Mouse (Mus musculus): Measurements from ENCODE around the gene Comtd1.

Comtd1 gene

DNA sequence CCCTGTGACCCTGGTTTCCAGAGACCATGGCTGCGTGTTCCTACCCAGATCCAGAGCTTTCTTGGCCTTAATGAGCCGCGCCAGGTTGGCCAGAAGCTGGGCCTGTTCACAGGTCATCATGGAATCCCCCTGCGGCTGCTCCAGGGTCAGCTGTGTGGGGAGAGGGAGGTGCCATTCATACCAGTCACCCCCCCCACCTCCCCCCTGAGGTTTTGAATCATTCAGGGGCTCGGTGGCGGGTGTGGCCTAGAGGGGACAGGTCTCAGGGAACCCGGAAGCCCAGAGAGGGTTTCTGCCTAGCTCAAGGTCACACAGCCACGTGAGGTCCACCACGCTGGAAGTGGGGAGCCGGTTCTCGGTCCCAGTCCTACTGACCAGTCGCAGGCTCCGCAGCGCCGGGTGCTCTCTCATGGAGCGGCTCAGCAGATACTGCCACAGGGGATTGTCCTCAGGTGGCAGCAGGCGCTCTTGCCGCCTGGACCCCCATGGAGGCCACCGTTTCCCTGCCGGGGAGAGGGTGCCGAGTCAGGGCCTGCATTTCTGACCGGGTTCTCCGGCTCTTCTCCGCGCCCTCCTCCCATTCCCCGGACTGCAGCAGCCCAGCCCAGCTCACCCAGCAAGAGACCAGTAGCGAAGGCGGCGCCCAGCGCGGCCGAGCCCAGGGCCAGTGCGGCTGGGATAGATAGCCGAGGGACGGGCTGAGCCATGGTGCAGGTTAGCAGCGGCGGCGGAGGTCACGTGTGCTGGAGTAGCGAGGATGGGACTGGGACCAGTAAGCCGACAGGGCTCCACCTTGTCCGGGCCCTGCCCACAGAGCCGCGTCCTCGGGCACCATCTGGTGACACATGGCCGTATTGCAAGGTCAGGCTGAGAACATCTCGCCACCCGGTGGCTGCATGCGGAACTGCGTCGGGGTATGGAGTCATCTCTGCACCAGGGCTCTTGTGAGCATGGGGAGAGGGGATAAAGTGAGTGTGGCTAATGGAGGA lies at the start of gene Comtd1:
Gene Comtd1, minus strand, starts transcription at position 812 of the 989 bp plus-strand sequence.
- peak; percentile 91 for DNase-seq (ENCODE audit: low spot score)

DNA sequence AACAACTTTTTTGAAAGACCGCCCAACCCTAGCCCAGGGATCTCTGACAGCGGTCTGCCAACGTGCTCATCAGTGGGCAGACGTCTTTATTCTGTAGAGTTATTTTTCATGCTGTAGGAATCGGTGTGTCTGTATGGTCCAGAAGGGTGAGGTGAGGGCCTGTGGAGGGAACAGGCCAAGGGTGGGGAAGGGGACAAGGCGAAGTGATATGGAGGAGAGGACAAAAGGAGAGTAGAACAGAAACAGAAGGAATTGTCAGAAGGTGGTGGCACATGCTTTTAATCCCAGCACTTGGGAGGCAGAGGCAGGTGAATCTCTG lies 43.5 kb upstream of the Comtd1 start:
- DNase-seq (ENCODE audit: low spot score): no peak

DNA sequence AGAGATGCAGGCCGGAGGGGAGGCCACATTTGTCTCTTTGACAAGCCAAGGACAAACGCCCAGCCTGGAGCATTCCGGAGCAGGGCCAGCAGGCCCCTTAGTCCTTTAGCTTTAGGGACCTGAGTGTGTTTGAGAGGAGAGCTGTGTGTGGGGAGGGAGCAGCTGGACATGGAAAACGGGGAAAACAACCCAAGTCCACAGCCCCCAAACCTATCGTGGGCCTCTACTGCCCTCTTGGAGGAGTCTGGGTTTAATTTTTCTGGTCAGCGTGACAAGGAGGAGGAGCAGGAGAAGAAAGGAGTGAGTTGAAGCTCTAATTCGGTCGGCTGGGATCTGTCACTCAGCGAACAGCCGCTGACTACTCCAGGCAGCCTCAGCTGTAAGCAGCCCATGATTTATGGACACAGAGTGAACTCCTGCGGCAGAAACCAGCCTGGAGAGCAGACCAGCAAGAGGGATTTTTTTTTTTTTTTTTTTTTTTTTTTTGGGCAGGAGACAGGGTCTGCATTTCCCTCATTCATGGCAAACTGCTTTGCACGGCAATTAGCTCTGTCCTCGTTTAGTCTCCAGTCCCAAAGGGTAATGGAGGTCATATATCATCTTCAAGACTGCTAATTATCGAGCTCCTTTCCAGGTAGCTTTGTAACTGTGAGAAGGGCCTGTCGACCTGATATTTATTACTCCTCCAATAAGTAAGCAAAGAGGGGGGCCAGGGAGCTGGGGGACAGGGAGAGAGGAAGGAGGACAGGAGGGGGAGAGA lies 43.0 kb upstream of the Comtd1 start:
- no peak for DNase-seq (ENCODE audit: low spot score)

DNA sequence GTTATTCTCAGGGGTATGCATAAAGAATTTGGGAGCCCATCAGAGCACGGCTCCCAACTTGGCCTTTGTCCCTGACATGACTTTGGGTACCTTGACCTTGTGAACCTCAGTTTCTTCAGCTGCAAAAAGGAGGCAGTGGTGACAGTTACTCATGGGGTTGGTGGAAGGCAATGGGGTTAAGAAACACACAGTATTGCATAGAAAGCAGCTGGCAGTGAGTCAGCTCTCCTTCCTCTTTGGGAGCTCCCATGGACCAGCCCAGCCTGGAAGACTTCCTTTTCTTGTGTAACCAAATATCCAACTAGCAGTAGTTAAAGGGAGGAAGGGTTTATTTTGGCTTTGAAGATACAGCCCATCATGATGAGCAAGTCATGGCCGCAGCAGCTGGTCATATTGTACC lies 41.7 kb upstream of the Comtd1 start:
- DNase-seq (ENCODE audit: low spot score): no peak

DNA sequence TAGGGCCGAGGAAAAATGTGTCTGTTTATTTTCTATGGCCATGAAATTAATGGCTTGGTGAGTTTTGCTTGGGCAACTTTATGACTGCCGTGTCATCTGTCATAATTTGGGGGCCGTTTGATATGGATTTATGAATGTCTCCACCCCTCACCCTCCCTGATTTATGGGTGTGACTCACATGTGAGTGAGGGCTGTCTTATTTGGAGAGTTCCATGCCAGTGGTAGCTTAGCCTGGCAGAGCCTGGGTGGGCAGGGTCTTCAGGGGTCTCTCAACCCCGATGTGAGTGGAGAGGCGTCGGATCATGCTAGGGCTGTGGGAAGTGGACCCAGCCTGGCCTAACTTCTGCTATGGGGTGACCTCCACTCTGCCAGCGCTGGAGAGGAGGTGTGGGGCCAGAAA lies 18.0 kb upstream of the Comtd1 start:
- DNase-seq (ENCODE audit: low spot score): no peak

DNA sequence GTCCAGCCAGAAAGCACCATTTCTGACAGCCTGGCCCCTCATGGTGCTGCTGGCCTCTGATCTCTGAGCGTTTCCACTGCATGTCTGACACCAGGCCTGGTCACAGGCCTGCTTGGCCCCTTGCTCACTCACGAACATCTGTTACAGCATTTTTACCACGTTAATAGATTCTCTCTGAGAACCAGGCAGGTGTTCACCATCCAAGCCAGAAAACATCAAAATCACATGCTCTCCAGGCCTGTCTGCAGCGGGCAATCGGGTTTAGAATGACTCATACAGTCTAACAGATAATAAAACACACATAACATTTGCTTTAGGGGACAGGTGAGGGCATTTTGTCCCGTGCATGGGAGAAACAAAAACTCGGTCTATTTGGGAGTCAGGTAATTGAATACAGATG lies 17.5 kb upstream of the Comtd1 start:
- no peak for DNase-seq (ENCODE audit: low spot score)

DNA sequence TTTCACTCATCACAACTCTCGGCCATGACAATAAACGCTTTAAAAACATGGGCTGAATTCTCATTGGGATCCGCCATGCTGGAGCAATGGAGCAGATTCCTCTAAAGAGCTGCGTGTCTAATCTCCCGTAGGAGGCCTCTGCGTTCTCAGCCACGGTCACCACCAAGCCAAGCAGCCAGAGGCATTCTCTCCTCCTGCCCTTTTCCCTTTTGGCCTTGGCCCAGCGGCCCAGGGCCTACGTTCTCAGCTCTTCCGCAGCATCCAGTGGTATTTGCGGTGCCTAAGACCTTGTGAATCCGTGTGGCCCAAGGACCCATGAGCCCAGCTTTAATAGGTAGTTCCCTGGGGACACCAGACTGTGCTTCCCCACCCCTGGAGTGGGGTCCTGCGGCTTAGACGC lies 8.1 kb upstream of the Comtd1 start:
- DNase-seq (ENCODE audit: low spot score): no peak

DNA sequence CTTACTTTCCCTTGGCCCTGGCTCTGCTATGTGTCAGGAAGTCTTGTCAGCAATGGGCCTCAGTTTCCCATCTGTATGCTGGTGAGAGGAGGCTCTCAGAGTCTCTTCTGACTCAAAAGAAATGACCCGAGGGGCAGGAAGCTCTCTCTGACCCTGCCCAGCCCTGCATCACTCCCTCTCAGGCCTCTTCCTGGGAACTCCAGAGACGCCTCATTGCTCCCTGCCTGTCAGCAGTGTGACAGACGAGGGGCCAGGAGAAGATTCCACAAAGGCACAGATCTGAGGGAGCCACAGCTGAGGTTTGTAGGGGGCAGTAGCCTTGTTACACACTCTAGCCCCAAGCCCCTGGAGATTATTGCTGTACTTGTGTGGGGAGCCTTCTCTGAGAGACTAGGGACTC lies 7.2 kb upstream of the Comtd1 start:
- DNase-seq (ENCODE audit: low spot score): no peak

DNA sequence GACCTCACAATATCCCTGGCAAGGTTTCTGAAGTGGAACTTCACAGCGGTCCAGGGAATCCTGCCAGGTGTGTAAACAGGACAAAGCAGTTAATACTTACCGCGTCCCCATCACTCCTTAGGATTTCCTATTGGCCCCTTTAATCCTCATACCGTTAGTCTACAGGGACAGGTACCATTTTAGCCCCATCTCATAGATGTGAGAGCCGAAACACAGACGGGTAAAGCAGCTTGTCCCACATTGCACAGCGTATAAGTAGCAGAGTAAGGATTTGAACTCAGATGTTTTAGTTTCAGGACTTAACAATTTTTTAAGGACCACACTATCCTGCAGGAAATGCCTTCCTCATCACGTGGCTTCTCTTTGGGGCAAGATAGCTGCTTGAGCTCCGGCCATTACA lies 5.5 kb upstream of the Comtd1 start:
- DNase-seq (ENCODE audit: low spot score): no peak

DNA sequence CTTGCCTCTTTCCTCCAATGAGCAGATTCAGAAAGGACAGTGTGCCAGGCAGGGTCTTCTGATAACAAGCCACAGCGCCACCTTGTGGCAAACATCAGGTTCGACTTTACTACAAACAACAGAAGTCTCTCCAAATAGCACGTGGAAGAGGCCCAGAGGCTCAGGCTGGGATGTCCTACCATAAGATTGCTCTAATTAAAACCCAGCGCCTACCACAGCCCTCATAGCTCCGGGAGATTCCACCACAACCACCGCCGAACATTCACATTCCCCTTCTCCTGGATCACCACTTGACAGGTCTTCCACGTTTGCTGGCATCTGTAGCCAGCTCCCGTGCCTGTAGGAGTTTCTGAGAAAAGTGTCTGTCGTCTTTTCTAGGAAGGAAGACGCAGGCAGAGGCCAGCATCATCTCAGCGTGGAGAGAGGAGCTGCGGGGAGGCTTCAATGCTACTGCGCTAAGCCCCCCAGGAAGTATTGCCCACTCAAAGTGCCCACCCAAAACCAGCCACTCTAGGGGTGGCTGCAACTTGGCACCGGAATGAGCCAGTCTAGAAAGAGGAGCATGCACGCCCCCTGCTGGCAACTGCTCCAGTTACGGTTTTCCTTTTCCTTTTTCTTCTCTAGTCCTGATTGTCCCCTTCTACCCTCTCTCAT lies 4.8 kb upstream of the Comtd1 start:
- peak; percentile 54 for DNase-seq (ENCODE audit: low spot score)

DNA sequence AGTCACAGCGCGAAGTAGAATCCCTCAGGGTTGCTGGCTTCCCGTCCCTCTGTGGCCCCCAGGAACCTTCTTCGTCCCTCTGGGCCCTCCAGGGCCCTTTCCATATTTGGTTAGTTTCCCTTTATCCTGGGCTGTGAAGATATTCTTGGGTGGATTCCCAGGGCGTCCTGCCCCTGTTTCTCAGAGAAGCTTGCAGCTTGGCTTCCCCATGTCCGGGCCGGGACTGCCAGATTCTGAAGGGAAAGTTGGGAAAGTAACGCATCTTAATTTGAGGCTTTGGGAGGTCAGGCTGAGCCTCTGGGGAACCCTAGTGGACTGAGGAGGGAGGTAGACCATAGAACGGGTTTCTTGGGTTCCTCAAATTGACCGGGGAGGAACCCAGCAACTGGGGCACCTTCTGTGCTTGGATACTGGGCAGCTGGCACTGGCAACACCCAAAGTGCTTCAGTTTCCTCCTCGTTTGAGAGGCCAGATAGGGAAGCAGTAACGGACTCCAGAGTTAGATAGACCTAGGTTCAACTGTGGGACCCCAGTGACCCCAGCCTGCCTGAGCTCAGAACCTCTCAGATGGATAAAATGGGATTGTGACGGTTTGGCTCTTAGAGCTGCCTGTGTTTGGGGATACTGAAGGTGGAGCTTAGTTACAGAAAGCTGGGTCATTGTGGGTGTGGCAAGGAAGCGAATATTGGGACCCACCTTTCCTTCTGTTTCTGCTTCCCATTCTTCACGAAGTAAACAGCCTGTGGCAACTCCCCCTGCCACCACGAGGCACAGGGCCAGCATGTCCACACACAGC lies 3.4 kb upstream of the Comtd1 start:
- DNase-seq (ENCODE audit: low spot score): no peak

DNA sequence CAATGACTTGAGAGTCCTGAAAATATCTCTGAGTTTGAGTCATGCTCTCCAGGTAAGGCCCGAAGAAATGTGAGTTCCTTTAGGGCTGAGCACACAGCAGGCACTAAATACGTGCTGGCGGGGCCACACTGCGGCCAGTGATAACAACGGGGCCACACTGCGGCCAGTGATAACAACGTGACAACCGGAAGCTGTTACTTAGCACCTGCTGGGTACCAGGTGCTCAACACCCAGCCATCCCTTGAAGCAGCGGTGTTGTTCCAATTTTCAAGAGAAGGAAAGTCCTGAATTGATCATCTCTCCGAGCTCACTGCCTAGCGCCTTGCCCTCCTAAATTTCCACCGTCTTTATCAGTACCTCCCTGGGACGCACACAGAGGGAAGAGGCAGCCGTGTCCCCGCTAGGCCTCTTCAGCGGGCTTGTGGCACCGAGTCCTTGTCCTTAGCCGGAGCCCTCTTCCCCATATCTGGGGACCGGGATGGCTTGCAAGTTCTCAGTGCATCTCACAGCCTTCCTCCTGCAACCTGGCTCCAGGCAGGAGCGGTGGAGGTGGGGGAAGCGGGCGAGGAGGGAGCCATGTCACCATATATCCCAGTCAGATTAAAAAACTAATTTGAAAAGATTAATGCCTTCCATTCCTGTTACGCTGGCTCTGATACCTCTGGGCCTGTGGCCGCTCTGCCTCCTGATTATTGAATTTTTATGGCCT lies 1.8 kb upstream of the Comtd1 start:
- no peak for DNase-seq (ENCODE audit: low spot score)

DNA sequence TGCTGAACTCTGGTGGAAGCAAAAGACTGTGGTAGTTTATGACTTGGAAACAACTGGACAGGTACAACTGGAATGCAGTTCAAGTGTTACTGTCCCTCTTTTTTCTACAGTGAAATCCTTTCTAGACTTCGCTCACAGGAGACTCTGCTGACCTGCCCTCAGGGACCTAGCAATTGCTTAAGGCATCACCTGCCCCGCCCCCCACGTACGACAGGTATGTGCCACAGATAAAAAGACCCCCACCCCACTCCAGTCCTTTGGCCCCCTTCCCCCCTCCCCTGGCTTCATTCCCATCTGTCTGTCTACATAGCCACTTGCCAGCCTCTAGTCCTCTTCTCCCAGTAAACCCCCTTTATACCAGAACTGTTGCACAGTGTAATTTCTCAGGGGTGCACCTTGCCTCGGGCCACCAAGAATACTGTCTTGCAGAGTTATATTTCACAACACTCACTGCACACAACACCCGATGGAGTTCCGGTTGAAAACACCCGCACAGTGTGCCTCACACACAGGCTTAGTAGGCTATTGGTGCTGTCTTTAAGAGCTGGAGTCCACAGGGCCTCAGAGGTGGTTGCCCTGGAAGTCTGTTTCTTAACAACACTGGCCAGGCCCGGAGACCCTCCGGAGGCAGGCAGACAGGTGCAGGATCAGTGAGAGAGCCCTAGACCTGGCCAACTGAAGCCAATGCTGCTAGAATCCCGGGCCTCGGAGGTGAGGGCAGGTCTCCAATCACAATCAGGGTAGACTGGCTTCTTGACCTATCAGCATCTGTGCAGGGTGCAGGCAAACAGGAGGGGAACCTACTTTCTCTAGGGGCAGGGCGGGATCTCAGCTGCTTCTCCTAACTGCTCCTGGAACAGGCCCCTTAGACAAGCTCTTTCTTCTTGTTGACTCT lies 994 bp upstream of the Comtd1 start:
- no peak for DNase-seq (ENCODE audit: low spot score)

DNA sequence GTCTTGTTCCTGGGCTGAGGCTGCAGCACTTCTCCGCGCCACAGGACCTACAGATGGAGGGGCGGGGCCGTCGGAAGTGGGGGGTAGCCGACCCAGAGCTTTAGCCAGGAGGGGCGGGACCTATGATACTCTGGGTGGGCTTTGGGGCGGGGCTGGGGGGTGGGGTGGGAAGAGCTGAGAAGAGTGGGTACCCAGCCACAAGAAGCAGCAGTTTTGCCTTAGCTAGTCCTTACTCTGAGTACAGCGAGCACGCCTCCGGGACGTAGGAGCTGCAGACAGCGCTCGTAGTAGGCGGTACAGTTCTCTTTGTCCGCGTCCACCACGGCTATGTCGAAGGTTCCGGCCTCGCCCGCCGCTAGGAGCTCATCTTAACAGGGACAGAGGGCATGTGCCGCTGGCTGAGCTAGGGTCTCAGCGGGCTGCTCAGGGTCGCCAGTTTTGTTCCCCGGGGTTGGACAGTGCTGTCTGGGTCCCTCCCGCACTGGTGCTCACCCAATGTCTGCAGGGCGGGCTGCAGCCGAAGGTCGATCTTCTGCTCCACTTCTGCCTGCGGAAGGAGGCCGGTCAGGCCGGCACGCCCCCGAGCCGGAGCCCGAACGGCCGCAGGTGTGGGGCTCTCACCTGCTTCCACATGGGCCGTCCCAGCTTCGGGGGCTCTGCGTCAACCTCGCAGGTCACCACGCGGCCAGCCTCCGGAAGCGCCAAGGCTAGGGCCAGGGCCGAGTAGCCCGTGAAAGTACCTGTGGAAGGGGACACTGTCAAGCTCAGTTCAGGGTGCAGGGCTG lies 1.2 kb downstream of the Comtd1 start:
- DNase-seq (ENCODE audit: low spot score): peak; percentile 25

DNA sequence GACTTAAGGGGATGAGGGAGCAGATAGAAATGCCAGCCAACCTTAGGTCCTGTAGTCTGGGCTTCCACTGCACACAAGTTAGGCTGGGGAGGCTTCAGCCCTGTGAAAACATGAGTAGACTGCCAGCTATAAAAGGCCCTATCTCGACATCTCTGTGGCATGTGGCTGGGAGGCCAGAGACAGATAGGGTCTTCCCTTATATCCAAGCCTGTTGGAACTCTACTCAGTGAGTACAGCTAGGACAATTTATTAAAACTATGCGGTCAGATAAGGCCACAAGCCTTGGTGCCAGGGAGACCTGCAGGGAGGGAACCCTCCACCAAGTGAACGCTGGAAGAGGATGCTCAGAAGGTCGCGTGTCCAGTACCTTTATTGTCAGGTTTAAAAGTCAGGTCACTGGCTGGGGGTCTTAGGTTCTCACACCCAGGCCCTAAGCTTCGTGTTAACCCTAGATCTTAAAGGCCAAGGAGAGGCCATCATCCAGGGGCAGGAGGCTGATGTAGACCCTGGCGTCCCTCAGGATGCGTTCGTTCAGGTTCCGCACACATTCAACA lies 1.9 kb downstream of the Comtd1 start:
- no peak for DNase-seq (ENCODE audit: low spot score)

DNA sequence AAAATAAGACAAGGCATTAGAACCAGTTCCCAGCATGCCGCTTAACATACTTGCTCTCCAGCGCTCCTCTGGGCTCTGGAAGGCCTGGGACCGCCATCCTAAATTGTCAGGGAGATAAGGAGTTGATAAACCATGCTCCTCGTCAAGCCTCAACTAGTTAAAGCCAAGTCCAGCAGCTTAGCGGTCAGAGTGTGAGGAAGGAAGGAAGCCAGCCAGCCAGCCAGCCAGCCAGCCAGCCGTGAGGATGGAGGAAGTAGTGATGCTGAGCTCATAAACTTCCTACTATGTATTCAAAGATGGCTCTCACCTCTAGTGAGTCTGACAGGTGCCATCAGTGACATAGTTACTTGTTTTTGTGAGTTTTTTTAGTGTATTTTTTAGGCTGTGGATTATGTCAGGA lies 5.5 kb downstream of the Comtd1 start:
- no peak for DNase-seq (ENCODE audit: low spot score)

DNA sequence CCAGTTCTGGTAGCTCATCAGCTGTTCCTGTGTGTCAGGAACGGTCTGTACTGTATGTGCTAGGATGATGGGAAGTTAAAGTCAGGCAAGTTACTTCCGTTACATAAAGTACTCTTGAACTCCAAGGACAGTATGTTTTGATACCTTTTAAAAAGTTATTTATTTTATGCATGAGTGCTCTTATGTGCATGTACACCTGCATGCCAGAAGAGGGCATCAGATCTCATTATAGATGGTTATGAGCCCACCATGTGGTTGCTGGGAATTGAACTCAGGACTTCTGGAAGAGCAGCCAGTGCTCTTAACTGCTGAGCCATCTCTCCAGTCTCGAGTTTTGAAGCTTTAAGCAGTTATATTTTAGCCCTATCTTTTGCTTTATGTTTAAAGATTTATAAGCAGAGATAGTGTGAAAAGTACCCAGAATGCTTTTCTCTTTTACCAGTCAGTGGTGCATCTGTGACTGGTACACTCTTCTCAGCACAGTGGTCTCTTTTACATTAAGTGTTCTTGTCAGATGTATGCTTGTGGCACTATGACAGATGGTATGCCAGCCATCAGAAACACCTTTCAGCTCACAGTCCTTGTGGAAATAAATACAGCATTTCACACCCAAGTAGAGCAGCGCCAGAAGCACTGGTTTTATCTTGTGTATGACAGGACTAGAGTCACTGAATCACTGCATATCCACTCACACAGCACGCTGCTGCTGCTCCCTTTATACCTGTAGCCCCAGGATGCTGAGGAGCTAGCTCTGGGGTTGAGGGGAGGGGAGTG lies 6.8 kb downstream of the Comtd1 start:
- DNase-seq (ENCODE audit: low spot score): no peak

DNA sequence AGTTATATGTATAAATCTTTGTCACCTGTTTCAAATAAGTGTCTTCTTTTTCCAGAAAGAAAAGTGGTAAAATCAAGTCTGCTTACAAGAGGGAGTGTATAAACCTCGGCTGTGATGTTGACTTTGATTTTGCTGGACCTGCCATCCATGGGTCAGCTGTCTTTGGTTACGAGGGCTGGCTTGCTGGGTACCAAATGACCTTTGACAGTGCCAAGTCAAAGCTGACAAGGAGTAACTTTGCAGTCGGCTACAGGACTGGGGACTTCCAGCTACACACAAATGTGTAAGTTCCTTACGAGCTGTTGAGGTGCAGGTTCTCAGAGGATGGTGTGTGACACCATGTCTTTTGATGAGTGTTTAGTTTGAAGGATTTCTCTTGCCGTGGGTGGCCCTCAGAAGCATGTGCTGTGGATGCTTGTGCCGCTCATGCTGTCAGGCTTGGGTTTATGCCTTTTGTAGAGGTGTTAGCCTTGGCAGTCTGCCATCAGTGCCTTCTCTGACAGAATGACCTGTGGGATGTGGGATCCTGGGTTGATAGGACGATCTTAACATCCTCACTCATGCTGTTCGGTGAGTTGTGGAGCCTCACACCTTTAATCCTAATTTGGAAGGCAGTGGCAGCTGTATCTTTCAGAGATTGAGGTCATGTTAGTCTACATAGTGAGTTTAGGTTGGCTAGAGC lies 10.3 kb downstream of the Comtd1 start:
- no peak for DNase-seq (ENCODE audit: low spot score)

All from urinary bladder, postnatal 25 days (tissue).